ENCODE assay signal across 8 mouse cellular contexts in genomic region chr13:78210748-78211089, GRCm38 (mm10). TPM values are rescaled to one million over a fixed set of nuclear protein-coding genes. Genes with fewer than 3 reads are reported as not detected.
A peak's percentile ranks its signal among the peaks of the same experiment; 100 is the strongest.
DNase-seq lines count a peak whose midpoint lies in the region; ATAC-seq and TF ChIP-seq lines count a peak whose summit lies in the region.

No protein-coding gene starts in this region.

- ATAC-seq in intestine, embryonic 14.5 days (replicated peaks; ENCODE audit: low FRiP score, low TSS enrichment, low read depth): no peak
- ATAC-seq in neural tube, embryonic 13.5 days (ENCODE audit: low read depth): peak; percentile 47

- no peaks in the 10 kb centered on the region for H3K36me3 ChIP-seq in intestine, embryonic 14.5 days (ENCODE audit: control insufficient read depth, insufficient read depth, low read length)
- H3K36me3 ChIP-seq in neural tube, embryonic 13.5 days: no peaks in the 10 kb centered on the region

- TF ChIP-seq CTCF in layer of hippocampus, adult 2 months (conservative IDR thresholded peaks at IDR 0.05): no peak
- no peak for TF ChIP-seq CTCF in embryonic fibroblast, embryonic 13.5 days (IDR thresholded peaks at IDR 0.05; ENCODE audit: borderline replicate concordance, insufficient read depth, low read length)

- intact Hi-C loops in gastrocnemius, postnatal 36 days (cut with DNase I): no loop called here

- 22% methylated on average over 13 of the region's 13 CpGs for WGBS in intestine, embryonic 14.5 days
- 9% methylated on average over 13 of the region's 13 CpGs for WGBS in neural tube, embryonic 13.5 days

- peak overlapping the region; percentile 63 for H3K4me3 ChIP-seq in layer of hippocampus, adult 2 months
- H3K4me3 ChIP-seq in embryonic fibroblast, embryonic 13.5 days (ENCODE audit: insufficient read depth, low read length): peak overlapping the region; percentile 32; the same call in 1 of the 2 replicates
- peak overlapping the region; percentile 25 for H3K4me3 ChIP-seq in intestine, embryonic 14.5 days (ENCODE audit: low read depth, low read length)
- peak overlapping the region; percentile 41 for H3K4me3 ChIP-seq in neural tube, embryonic 13.5 days

- TF ChIP-seq POLR2A in embryonic fibroblast, embryonic 13.5 days (IDR thresholded peaks at IDR 0.05; ENCODE audit: low read depth, low read length): no peak

- H3K9ac ChIP-seq in intestine, embryonic 14.5 days (ENCODE audit: low read length): no peak overlapping the region
- peak overlapping the region; percentile 76 for H3K9ac ChIP-seq in neural tube, embryonic 13.5 days

- H3K9me3 ChIP-seq in intestine, embryonic 14.5 days (ENCODE audit: control insufficient read depth, low read length): no peaks in the 10 kb centered on the region
- no peaks in the 10 kb centered on the region for H3K9me3 ChIP-seq in neural tube, embryonic 13.5 days

- no peak for DNase-seq in layer of hippocampus, adult 2 months (ENCODE audit: low spot score in 2 of 2)
- no peak for DNase-seq in layer of hippocampus, adult 8-10 months (ENCODE audit: low spot score in 2 of 2)
- no peak for DNase-seq in intestine, embryonic 14.5 days (ENCODE audit: low spot score)
- DNase-seq in Muller cell, postnatal 12 days (ENCODE audit: inconsistent ontology term): no peak
- no peak for DNase-seq in gastrocnemius, postnatal 36 days
- no peak for DNase-seq in embryo, embryonic 10 days (ENCODE audit: low spot score)

- H3K27ac ChIP-seq in layer of hippocampus, adult 2 months: peak overlapping the region; percentile 100
- no peak overlapping the region for H3K27ac ChIP-seq in embryonic fibroblast, embryonic 13.5 days (ENCODE audit: insufficient read depth, low read length)
- no peak overlapping the region for H3K27ac ChIP-seq in intestine, embryonic 14.5 days (ENCODE audit: low read depth)
- no peak overlapping the region for H3K27ac ChIP-seq in neural tube, embryonic 13.5 days (replicated peaks)

- peak overlapping the region; percentile 59 for H3K4me2 ChIP-seq in intestine, embryonic 14.5 days (ENCODE audit: low read length)
- H3K4me2 ChIP-seq in neural tube, embryonic 13.5 days: peak overlapping the region; percentile 92

- peaks cover 57% of the 10 kb centered on the region for H3K27me3 ChIP-seq in intestine, embryonic 14.5 days (replicated peaks; ENCODE audit: control insufficient read depth, insufficient read depth, low read length)
- H3K27me3 ChIP-seq in neural tube, embryonic 13.5 days: no peaks in the 10 kb centered on the region; the same call in 1 of the 2 replicates

- H3K4me1 ChIP-seq in embryonic fibroblast, embryonic 13.5 days (ENCODE audit: control insufficient read depth, insufficient read depth, low read length): no peaks in the 10 kb centered on the region
- H3K4me1 ChIP-seq in intestine, embryonic 14.5 days (replicated peaks; ENCODE audit: control insufficient read depth, insufficient read depth, low read length): no peaks in the 10 kb centered on the region
- H3K4me1 ChIP-seq in neural tube, embryonic 13.5 days (replicated peaks): peaks cover 68% of the 10 kb centered on the region

RNA-seq across cellular contexts. Expression of gene Nr2f1, which starts 11.2 kb away (rescaled TPM):
- 10 to 100 TPM; 89.4 to 98.1 TPM for total RNA-seq in layer of hippocampus, adult 2 months (2021)
- total RNA-seq in layer of hippocampus, adult 8-10 months (2022): 10 to 100 TPM; 75.7 to 85.1 (median 81.4) TPM
- 13.2 and 17.4 TPM in 2 replicates for polyA plus RNA-seq in embryonic fibroblast, embryonic 13.5 days (2011; ENCODE audit: insufficient read length, low read depth, missing spikeins)
- 3.3 and 5.2 TPM in 2 replicates for polyA plus RNA-seq in intestine, embryonic 14.5 days (2014; fragmentation: Nextera tagmentation; extraction: Ambion mirVana)
- polyA plus RNA-seq in neural tube, embryonic 13.5 days (2015; fragmentation: Nextera tagmentation; extraction: Ambion mirVana): 46.8 and 47.9 TPM in 2 replicates
- total RNA-seq in gastrocnemius, postnatal 36 days (2021): under 1 TPM; 0.31 to 0.69 TPM

Comparison
In these comparisons a context has a peak if more than half of its experiments do, and no peak if none do; other contexts are left out.
1. RNA of gene Nr2f1, which starts 11.2 kb away (total RNA-seq): 89.4 to 98.1 TPM in layer of hippocampus, adult 2 months and 75.7 to 85.1 TPM in layer of hippocampus, adult 8-10 months; 0.31 to 0.69 TPM in gastrocnemius, postnatal 36 days; every median in the first group is over 10 times any median in the second.
2. Peak in every context shown above with its lines, with median percentiles within 50 percentile points of each other: H3K4me3 ChIP-seq.